ENCODE assay signal across 10 mouse cellular contexts in the genomic region with DNA sequence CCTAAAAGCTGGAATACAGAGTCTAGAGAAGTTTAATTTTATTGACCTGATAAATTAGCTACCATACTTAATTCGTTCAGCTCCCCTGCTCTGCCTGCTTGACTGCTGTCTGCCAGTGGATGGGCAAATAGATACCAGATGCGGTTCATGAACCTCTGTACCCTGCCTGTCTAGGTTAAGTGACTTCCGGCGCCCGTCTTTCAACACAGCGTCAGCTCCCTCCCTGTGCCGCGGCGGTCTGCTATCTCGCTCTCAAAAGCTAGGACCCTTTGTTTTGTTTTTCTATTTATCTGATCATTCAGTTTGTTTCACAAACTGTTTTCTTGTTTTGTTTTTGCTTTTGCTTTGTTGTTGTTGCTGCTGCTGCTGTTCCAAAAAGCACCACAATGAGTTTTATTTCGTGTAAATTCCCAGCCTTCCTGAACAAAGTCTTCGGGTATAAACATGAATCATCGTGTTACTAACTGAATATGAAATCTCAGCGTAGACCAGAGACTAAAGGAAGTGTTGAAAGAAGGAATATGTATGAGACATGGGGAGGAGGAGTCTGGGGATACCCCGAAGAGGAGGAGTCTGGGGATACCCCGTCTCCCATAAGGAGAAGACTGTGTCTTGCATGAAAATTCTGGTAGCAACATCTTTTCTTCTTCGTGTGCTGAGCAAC.
DNase-seq lines count a peak whose midpoint lies in the region; ATAC-seq and TF ChIP-seq lines count a peak whose summit lies in the region.
"Had no signal": no experiment of that assay in that cellular context is flagged by ENCODE, and none has a peak within 500 bp of the region (broad histone marks: within the 10 kb centered on the region; RNA-seq: fewer than 3 reads in every experiment).

No protein-coding gene starts in this region.

- H3K27ac ChIP-seq in gastrocnemius, adult 2 months, result peak overlapping the region; percentile 38
- no peak overlapping the region for H3K27ac ChIP-seq in hindbrain, embryonic 16.5 days (ENCODE audit: low read depth, low read length)
- H3K27ac ChIP-seq in midbrain, embryonic 11.5 days (ENCODE audit: low read depth, low read length), result no peak overlapping the region
- H3K27ac ChIP-seq: stomach, embryonic 15.5 days had no signal

- no peaks in the 10 kb centered on the region for H3K9me3 ChIP-seq in hindbrain, embryonic 16.5 days (ENCODE audit: control insufficient read depth, low read length)
- H3K9me3 ChIP-seq in midbrain, embryonic 11.5 days (ENCODE audit: control insufficient read depth, low read length), result no peaks in the 10 kb centered on the region
- H3K9me3 ChIP-seq: stomach, embryonic 15.5 days had no signal

- H3K4me1 ChIP-seq in hindbrain, embryonic 16.5 days (ENCODE audit: control insufficient read depth, insufficient read depth, low read depth, low read length), result no peaks in the 10 kb centered on the region
- H3K4me1 ChIP-seq in midbrain, embryonic 11.5 days (ENCODE audit: control insufficient read depth, insufficient read depth, low read length), result peaks cover 4% of the 10 kb centered on the region
- H3K4me1 ChIP-seq: stomach, embryonic 15.5 days had no signal

- peak overlapping the region; percentile 38 for H3K4me2 ChIP-seq in hindbrain, embryonic 16.5 days (ENCODE audit: low read length)
- no peak overlapping the region for H3K4me2 ChIP-seq in midbrain, embryonic 11.5 days
- H3K4me2 ChIP-seq: stomach, embryonic 15.5 days had no signal

- no peaks in the 10 kb centered on the region for H3K36me3 ChIP-seq in hindbrain, embryonic 16.5 days (ENCODE audit: control insufficient read depth, insufficient read depth, low read length)
- no peaks in the 10 kb centered on the region for H3K36me3 ChIP-seq in midbrain, embryonic 11.5 days (ENCODE audit: control insufficient read depth, insufficient read depth, low read length)
- H3K36me3 ChIP-seq: stomach, embryonic 15.5 days had no signal

- TF ChIP-seq CTCF in gastrocnemius, adult 2 months (IDR thresholded peaks at IDR 0.05), result no peak

- no peaks in the 10 kb centered on the region for H3K27me3 ChIP-seq in hindbrain, embryonic 16.5 days (replicated peaks; ENCODE audit: control insufficient read depth, insufficient read depth, low read length)
- no peaks in the 10 kb centered on the region for H3K27me3 ChIP-seq in midbrain, embryonic 11.5 days (ENCODE audit: control insufficient read depth, insufficient read depth, low read length)
- H3K27me3 ChIP-seq: stomach, embryonic 15.5 days had no signal

- no peak for DNase-seq in gastrocnemius, adult 2 months
- DNase-seq in gastrocnemius, adult 8-10 months (ENCODE audit: low spot score in 2 of 2), result no peak
- peak; percentile 45 for DNase-seq in thymus, postnatal 4 days
- DNase-seq in thymus, adult 18-20 months, result no peak
- DNase-seq in urinary bladder, postnatal 14 days (ENCODE audit: low spot score), result no peak
- DNase-seq in Muller cell, postnatal 12 days (ENCODE audit: inconsistent ontology term), result no peak
- DNase-seq in midbrain, embryonic 11.5 days (ENCODE audit: low spot score, missing footprints), result no peak
- DNase-seq: cerebellum, postnatal 10 days had no signal

- intact Hi-C loops in gastrocnemius, adult 2 months (cut with DNase I), result no loop called here

- peak overlapping the region; percentile 60 for H3K4me3 ChIP-seq in gastrocnemius, adult 2 months
- H3K4me3 ChIP-seq in hindbrain, embryonic 16.5 days (ENCODE audit: low read length), result no peak overlapping the region
- no peak overlapping the region for H3K4me3 ChIP-seq in midbrain, embryonic 11.5 days (ENCODE audit: low read depth, low read length)
- H3K4me3 ChIP-seq: stomach, embryonic 15.5 days had no signal

- H3K9ac ChIP-seq in hindbrain, embryonic 16.5 days (ENCODE audit: low read depth, low read length), result no peak overlapping the region
- no peak overlapping the region for H3K9ac ChIP-seq in midbrain, embryonic 11.5 days (ENCODE audit: low read length)
- H3K9ac ChIP-seq: stomach, embryonic 15.5 days had no signal

- ATAC-seq in hindbrain, embryonic 16.5 days, result no peak
- no peak for ATAC-seq in midbrain, embryonic 11.5 days (ENCODE audit: low FRiP score)

- 60% methylated on average over 17 of the region's 17 CpGs for WGBS in hindbrain, embryonic 16.5 days
- 71% methylated on average over 17 of the region's 17 CpGs for WGBS in midbrain, embryonic 11.5 days
